Mouse (Mus musculus) macrophage (primary cell): ENCODE measurements around the gene Nadk. TPM values are rescaled to one million over a fixed set of nuclear protein-coding genes. Genes with fewer than 3 reads are reported as not detected.

Experiments used
- H3K27ac ChIP-seq: fragments of 350-480 bp; formaldehyde crosslinking; 2 replicates; pipeline ENCODE4 v1.9.0; 2021
- H3K36me3 ChIP-seq: fragments of 350-480 bp; formaldehyde crosslinking; 2 replicates; pipeline ENCODE4 v1.9.0; 2021; ENCODE audit errors: inconsistent target
- H3K4me3 ChIP-seq: fragments of 350-480 bp; formaldehyde crosslinking; 2 replicates; pipeline ENCODE4 v1.9.0; 2021; ENCODE audit errors: inconsistent target
- H3K79me2 ChIP-seq: fragments of 350-480 bp; formaldehyde crosslinking; 2 replicates; pipeline ENCODE4 v1.9.0; 2021; ENCODE audit errors: inconsistent target
- WGBS: methylation state at CpG from one replicate; pipeline ENCODE4 v1.1.7; 2026; ENCODE audit warnings: inconsistent platforms; ENCODE audit not compliant: missing documents; 5-methylcytosine and 5-hydroxymethylcytosine counted together
- polyA plus RNA-seq: library from polyadenylated mRNA; stranded (reverse); fragments of 250-400 nt; gene quantifications from 3 replicates; pipeline ENCODE4 v1.2.4, GENCODE M21; 2018; ENCODE audit warnings: inconsistent platforms
- total RNA-seq, 78 experiments: library from RNA; depleted of rRNA; stranded (reverse); fragments of 250-400 nt; gene quantifications; 1 replicate in 9 of 78; 2 replicates in 24 of 78; 3 replicates in 43 of 78; 4 replicates in 2 of 78; pipeline ENCODE4 v1.2.4; 2018; ENCODE audit warnings: inconsistent platforms in 56 of 78

Gene Nadk
- total RNA-seq (2018; cell fraction: chromatin; rRNA removed), result 100 to 1,000 TPM in 19 of 26 experiments, 10 to 100 TPM in 7; 39.0 to 252 (median 153) TPM
- 100 to 1,000 TPM in 24 of 26 experiments, 10 to 100 TPM in 2; 95.1 to 211 (median 142) TPM for total RNA-seq (2018; cell fraction: cytosol; rRNA removed)
- total RNA-seq (2018; cell fraction: nucleus; rRNA removed), result 100 to 1,000 TPM in 21 of 26 experiments, 10 to 100 TPM in 5; 67.7 to 217 (median 164) TPM
- polyA plus RNA-seq, result 75.4 to 129 TPM (median 88.2 TPM) in 3 replicates

- 20% methylated on average over 6 of the region's 7 CpGs for WGBS
- H3K4me3 ChIP-seq, result peak within 1 kb of the TSS; percentile 28
- H3K36me3 ChIP-seq, result peaks cover 21% of the 10 kb centered on the region
- H3K27ac ChIP-seq, result peak within 1 kb of the TSS; percentile 88
- peaks cover 51% of the 10 kb centered on the region for H3K79me2 ChIP-seq
Measured at GRCm38 (mm10) chr4:155561661-155562442, at the start of gene Nadk. Nadk (plus strand) TSS chr4:155562378.

- H3K79me2 ChIP-seq, result peaks cover 100% of the 10 kb centered on the region
- 100% methylated on average over 2 of the region's 2 CpGs for WGBS
- H3K36me3 ChIP-seq, result no peaks in the 10 kb centered on the region
- no peak overlapping the region for H3K4me3 ChIP-seq
- no peak overlapping the region for H3K27ac ChIP-seq
Measured at GRCm38 (mm10) chr4:155514810-155515209, 47.4 kb upstream of the Nadk start.

GRCm38 (mm10) chr4:155517948-155518517 is 44.1 kb upstream of the Nadk start:
- no peak overlapping the region for H3K27ac ChIP-seq
- no peak overlapping the region for H3K4me3 ChIP-seq
- peaks cover 8% of the 10 kb centered on the region; the same call in 1 of the 2 replicates for H3K36me3 ChIP-seq
- peaks cover 100% of the 10 kb centered on the region for H3K79me2 ChIP-seq
- 94% methylated on average over 6 of the region's 7 CpGs for WGBS

GRCm38 (mm10) chr4:155522327-155522726 is 39.9 kb upstream of the Nadk start:
- WGBS, result 92% methylated on average over 7 of the region's 7 CpGs
- no peak overlapping the region for H3K4me3 ChIP-seq
- peaks cover 100% of the 10 kb centered on the region for H3K79me2 ChIP-seq
- H3K27ac ChIP-seq, result no peak overlapping the region
- peaks cover 15% of the 10 kb centered on the region; the same call in 1 of the 2 replicates for H3K36me3 ChIP-seq

- Histone ChIP-seq H3K27ac (no peak overlapping the region), H3K36me3 (peaks cover 26% of the 10 kb centered on the region), H3K79me2 (peaks cover 100% of the 10 kb centered on the region), H3K4me3 (no peak overlapping the region)
- WGBS, result 98% methylated on average over 5 of the region's 5 CpGs
Measured at GRCm38 (mm10) chr4:155525751-155526150, 36.4 kb upstream of the Nadk start.

GRCm38 (mm10) chr4:155529294-155529693 is 32.9 kb upstream of the Nadk start:
- no peak overlapping the region for H3K27ac ChIP-seq
- peaks cover 100% of the 10 kb centered on the region for H3K79me2 ChIP-seq
- WGBS, result 15% methylated on average over 3 of the region's 3 CpGs
- H3K4me3 ChIP-seq, result no peak overlapping the region
- peaks cover 33% of the 10 kb centered on the region; the same call in 1 of the 2 replicates for H3K36me3 ChIP-seq

- H3K27ac ChIP-seq, result no peak overlapping the region
- peaks cover 99% of the 10 kb centered on the region for H3K79me2 ChIP-seq
- peaks cover 34% of the 10 kb centered on the region for H3K36me3 ChIP-seq
- no peak overlapping the region for H3K4me3 ChIP-seq
- WGBS, result 87% methylated on average over 7 of the region's 7 CpGs
Measured at GRCm38 (mm10) chr4:155549993-155550392, 12.2 kb upstream of the Nadk start.

- H3K4me3 ChIP-seq, result no peak overlapping the region
- peaks cover 99% of the 10 kb centered on the region for H3K79me2 ChIP-seq
- no peak overlapping the region for H3K27ac ChIP-seq
- peaks cover 36% of the 10 kb centered on the region for H3K36me3 ChIP-seq
- 0% methylated on average over 1 of the region's 2 CpGs for WGBS
Measured at GRCm38 (mm10) chr4:155550446-155550845, 11.7 kb upstream of the Nadk start.

GRCm38 (mm10) chr4:155551073-155551472 is 11.1 kb upstream of the Nadk start:
- Histone ChIP-seq H3K79me2 (peaks cover 99% of the 10 kb centered on the region), H3K36me3 (peaks cover 41% of the 10 kb centered on the region), H3K27ac (no peak overlapping the region), H3K4me3 (no peak overlapping the region)
- WGBS, result 100% methylated on average over 4 of the region's 4 CpGs

- no peak overlapping the region for H3K27ac ChIP-seq
- WGBS, result 96% methylated on average over 6 of the region's 6 CpGs
- no peak overlapping the region for H3K4me3 ChIP-seq
- peaks cover 61% of the 10 kb centered on the region for H3K36me3 ChIP-seq
- H3K79me2 ChIP-seq, result peaks cover 99% of the 10 kb centered on the region
Measured at GRCm38 (mm10) chr4:155552917-155553532, 9.2 kb upstream of the Nadk start.

GRCm38 (mm10) chr4:155554880-155555279 is 7.3 kb upstream of the Nadk start:
- Histone ChIP-seq H3K27ac (no peak overlapping the region), H3K4me3 (no peak overlapping the region), H3K36me3 (peaks cover 71% of the 10 kb centered on the region), H3K79me2 (peaks cover 86% of the 10 kb centered on the region)
- 60% methylated on average over 4 of the region's 4 CpGs for WGBS

- Histone ChIP-seq H3K79me2 (peaks cover 85% of the 10 kb centered on the region), H3K27ac (no peak overlapping the region), H3K4me3 (no peak overlapping the region), H3K36me3 (peaks cover 71% of the 10 kb centered on the region)
- 86% methylated on average over 1 of the region's 1 CpGs for WGBS
Measured at GRCm38 (mm10) chr4:155555464-155555863, 6.7 kb upstream of the Nadk start.

GRCm38 (mm10) chr4:155559454-155559853 is 2.7 kb upstream of the Nadk start:
- Histone ChIP-seq H3K27ac (peak overlapping the region; percentile 27; the same call in 1 of the 2 replicates), H3K36me3 (peaks cover 42% of the 10 kb centered on the region), H3K4me3 (no peak overlapping the region), H3K79me2 (peaks cover 51% of the 10 kb centered on the region)
- WGBS, result 10% methylated on average over 6 of the region's 6 CpGs

- H3K79me2 ChIP-seq, result peaks cover 51% of the 10 kb centered on the region
- H3K27ac ChIP-seq, result peak overlapping the region; percentile 88
- peaks cover 31% of the 10 kb centered on the region for H3K36me3 ChIP-seq
- 76% methylated on average over 2 of the region's 2 CpGs for WGBS
- no peak overlapping the region for H3K4me3 ChIP-seq
Measured at GRCm38 (mm10) chr4:155560932-155561331, 1.2 kb upstream of the Nadk start.
